Mouse (Mus musculus): Measurements from ENCODE around the gene Asb6.
A peak's percentile ranks its signal among the peaks of the same experiment; 100 is the strongest.

Gene Asb6

GRCm38 (mm10) chr2:30833644-30834043, 3.5 kb upstream of the Asb6 start:
- DNase-seq: no peak

DNA sequence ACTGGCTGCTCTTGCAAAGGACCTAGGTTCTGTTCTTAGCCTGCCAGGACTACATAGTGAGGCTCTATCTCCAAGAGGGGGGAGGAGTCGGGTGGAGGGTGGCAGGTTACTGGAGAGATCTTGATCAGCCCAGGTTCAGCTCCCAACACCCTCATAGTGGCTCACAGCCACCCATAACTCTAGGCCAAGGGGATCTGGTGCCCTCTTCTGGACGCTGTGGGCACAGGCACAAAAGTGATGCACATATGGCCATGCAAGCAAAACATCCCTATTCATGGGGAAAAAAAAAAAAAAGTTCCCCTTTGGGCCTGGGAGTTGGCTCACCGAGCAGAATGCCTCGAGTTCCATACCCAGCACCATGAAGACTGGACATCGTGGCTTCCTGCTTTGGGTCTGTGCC, 818 bp downstream of the Asb6 start:
- no peak for DNase-seq

DNA sequence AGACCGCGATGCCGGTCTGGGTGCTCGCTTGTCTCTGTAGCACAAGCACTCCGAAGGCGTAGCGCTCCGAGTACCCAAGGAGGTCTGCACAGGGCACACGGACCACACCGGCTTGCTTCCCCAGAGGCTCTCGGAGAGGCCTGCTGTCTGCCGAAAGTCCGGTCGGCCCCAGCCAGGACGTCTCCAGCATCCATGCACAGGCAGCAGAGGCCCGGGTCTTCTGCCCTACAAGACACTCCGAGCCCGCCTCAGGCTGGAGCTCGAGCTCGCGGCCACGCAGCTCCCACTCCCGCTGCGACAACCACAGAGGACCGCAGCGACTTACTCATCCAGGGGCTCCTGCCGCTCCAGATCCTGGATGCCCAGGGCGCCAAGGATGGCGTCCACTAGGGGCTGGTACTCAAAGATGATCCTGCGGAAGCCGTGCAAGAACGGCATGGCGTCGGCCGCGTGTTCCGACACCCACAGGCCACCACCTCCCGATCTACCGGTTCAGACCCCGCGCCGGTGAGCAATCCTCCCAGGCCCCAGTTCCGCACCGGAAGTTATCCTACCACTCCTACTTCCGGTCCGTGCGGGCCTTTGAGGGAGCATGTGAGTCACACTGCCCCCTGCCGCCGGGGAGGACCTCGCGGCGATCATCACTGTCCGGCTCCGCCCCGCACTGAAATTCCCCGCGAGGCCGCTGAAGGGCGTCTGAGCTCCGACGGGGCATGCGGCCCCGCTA, 2.2 kb downstream of the Asb6 start:
- peak; percentile 86 for DNase-seq

GRCm38 (mm10) chr2:30826825-30827748, 3.0 kb downstream of the Asb6 start:
- DNase-seq: peak; percentile 40

- DNase-seq: peak; percentile 66
These were observed 6.6 kb downstream of the Asb6 start for GRCm38 (mm10) chr2:30823385-30824153.

- DNase-seq: no peak
These were observed 7.7 kb downstream of the Asb6 start for GRCm38 (mm10) chr2:30822460-30822859.

GRCm38 (mm10) chr2:30821073-30821472, 9.1 kb downstream of the Asb6 start:
- DNase-seq: no peak

DNA sequence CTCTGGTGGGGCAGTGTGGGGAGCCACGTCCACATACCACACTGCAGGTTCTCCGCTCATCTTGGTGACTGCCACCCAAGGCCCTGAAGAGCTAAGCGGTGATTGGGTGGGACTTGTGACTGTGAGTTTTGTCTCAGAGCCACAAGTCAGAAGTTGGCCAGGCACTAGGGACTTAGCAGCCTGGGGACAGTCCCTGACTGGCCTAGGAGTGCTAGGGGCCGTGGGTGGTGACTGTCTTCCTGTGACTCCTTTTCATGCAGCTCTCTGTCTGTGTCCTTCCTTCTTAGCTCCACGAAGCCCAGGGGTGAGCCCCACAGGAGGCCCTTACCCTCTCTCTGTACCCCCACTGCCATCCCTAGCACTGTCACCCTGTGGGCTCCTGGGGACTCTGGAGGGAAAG, 10.3 kb downstream of the Asb6 start:
- no peak for DNase-seq

- no peak for DNase-seq
These were observed 13.8 kb downstream of the Asb6 start for GRCm38 (mm10) chr2:30816383-30816782.

GRCm38 (mm10) chr2:30810573-30810972, 19.6 kb downstream of the Asb6 start:
- no peak for DNase-seq

GRCm38 (mm10) chr2:30809503-30809902, 20.6 kb downstream of the Asb6 start:
- DNase-seq: no peak

- no peak for DNase-seq
These were observed 21.9 kb downstream of the Asb6 start for GRCm38 (mm10) chr2:30808296-30808655.

DNA sequence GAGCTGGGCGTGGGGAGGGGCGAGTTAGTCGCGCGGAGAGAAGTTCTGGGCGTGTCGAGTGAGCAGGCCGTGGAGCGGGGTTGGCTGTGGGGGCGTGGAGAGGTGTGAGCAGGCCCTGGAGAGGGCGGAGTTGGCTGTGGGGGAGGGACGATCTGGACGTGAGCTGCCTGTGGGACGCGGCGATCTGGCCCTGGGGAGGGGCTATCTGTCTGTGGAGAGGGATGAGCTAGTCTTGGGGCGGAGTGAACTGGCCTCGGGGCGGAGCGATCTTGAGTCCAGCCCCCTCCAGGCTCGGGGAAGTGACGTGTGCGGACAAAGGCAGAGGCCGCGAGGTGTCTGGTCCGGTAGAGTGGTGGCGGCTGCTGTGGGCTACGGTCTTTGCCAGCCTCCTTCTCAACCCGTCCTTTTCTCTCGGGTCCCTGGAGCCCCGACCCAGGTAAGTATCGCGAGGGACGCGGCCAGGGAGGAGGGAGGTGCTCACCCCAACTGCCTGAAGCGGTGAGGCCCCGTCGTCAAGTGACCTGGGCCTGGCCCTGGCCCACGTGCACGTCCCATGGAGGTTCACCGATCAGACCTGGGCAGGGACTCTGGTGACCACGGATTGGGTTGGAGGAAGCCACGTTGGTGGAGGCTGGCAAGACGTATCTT, 22.4 kb downstream of the Asb6 start, which contains the start of gene Ntmt1:
Gene Ntmt1, plus strand, starts transcription at position 179 of the 648 bp plus-strand sequence.
- peak; percentile 100 for DNase-seq

DNA sequence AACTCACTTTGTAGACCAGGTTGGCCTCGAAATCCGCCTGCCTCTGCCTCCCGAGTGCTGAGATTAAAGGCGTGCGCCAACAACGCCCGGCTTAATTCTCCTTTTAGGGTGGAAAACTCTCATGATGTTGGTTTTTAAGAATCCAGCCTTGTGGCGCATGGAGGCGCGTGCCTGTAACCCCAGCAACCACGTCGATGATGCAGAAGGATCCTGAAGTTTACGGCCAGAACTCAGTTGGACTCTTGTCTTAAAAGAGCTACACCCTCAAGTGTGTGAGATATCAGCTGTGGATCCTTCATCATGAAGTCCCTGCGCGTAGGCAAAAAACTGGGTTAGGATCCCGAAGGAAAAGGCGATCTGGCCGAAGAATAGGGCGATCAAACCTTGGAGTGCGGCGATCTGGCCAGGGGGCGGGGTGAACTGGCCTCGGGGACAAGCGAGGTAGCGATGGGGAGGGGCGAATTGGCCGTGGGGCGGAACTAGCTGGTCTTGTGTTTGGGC, 22.9 kb downstream of the Asb6 start:
- no peak for DNase-seq

DNA sequence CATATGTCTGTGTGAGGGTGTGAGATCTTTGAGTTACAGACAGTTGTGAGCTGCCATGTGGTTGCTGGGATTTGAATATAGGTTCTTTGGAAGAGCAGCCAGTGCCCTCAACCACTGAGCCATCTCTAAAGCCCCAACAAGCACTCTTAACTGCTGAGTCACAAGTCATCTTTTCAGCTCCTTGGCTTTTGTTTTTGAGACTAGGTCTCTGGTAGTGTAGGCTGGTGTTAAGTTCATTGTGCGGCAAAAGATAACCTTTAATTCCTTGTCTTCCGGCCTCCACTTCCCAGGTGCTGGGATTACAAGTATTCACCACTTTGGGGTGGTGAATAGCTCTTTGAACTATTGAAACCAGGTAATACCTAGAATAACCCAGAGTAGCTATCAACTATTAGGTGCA, 24.1 kb downstream of the Asb6 start:
- no peak for DNase-seq

DNA sequence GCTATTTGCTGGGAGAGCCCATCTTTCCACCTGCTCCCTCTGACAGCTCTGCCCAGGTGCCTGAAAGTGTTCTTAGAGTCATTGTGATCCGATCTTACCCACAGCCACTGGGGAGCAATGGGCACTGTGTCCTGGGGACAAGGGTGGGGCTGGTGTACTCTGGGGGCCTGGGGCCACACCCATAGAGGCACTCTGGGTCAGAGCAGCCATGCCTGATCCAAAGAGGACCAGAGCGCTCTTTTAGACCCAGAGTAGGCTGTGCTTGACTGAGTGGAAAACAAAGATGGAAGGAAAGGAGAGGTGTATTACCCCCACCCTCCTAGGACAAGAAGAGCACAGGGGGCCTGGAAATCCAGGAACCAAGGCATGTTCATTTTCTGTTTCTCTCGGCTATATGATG, 26.5 kb downstream of the Asb6 start, which contains the start of gene 1700001O22Rik:
Gene 1700001O22Rik, minus strand, starts transcription at position 58 of the 400 bp plus-strand sequence.
- no peak for DNase-seq

DNA sequence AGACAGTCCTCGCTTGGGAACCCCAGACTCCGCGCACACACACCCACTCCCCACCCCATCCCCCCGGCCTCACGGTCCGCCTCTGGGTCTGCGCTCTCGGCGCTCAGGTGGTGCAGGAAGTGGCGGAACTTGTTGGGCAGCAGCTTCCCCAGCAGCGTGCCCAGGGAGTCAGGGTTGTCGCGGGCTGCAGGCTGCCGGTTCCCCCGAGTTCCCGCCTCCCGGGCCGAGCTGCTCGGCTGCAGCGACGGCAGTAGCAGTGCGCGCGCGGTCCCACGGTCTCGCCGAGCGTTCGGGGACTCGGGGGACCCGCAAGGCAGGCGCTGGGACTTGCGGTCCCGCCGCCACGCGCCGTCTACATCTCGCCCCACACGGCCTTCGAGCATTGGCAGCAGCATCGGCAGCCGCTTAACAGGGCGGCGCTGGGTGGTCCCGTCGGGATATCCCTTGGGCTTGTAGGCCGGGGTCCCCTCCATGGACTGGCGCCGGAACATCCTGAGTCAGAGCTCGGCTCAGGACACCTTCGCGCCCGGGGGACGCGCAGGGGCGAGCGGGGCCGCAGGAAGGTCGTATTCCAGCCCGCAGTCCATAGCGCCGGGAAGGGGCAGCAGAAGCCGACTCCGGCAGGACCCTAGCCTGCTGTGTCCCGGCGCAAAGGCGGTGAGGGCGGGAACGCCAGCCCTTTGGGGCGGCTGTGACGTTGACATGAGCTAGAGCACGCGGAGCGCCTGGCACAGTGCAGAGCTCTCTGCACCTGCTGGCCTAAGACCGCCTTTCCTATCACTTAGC, 28.9 kb downstream of the Asb6 start:
- no peak for DNase-seq

DNA sequence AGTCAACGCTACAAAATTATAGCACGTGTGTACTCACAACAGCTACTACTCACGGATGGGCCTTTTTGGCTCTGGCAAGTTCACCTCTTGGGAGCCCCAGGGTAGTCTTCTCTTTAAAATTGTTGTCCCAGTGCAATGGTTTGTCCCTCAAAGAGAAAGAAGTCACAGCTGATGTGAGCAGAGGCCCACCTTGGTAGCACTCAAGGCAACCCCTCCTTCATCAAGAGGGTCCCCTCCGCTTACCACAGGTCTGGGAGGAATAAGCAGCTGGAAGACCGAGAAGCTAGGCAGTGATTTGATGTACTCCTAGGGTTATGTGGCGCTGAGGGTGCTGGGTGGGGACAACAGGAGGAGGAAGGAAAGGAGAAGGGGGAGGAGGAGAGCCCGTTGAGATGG, 29.5 kb downstream of the Asb6 start:
- no peak for DNase-seq

GRCm38 (mm10) chr2:30799456-30799855, 30.7 kb downstream of the Asb6 start:
- no peak for DNase-seq

DNA sequence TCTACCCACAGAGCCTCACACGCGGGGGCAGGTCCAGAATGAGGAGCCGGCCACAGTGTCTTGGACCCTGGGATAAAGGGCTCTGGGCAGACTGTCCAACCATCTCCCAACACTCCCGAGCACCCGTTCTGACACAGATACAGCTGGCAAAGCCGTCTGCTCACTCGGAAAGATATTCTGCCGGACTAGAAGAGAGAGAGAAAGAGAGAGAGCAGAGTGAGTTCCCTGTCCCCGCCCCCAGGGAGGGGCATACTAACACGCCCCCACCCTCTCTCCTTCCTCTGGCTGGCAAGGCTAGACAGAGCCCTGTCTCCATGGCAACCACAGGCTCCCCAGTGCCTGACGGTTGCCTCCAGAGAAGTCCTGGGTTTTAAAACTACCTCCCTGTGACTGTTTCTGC, 33.8 kb downstream of the Asb6 start:
- DNase-seq: peak; percentile 83

DNA sequence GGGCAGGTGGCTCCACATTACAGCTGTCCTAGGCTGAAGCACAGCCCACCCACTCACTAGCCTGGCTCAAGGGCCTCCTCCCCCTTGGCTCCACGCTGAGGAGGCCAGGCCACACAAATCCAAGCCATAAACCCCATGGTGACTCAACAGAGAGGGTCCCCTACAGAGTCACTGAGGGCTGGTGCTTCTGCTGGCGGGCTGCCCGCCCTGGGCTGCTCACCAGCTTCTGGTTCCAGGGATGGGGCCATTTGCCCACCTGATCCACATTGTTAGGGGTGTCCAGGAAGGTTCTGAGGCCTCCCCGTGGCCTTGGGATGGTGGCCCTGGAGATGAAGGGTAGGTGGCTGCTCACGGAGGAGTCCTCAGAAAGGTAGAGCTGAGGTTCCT, 34.3 kb downstream of the Asb6 start:
- no peak for DNase-seq

Data from kidney, adult 11 months (tissue).